Mouse (Mus musculus): ENCODE data around the gene Tie1. TPM values are rescaled to one million over a fixed set of nuclear protein-coding genes. Genes with fewer than 3 reads are reported as not detected.

Gene Tie1
- polyA plus RNA-seq (2015; fragmentation: Nextera tagmentation; extraction: Ambion mirVana) = 15.2 and 16.1 TPM in 2 replicates

DNA sequence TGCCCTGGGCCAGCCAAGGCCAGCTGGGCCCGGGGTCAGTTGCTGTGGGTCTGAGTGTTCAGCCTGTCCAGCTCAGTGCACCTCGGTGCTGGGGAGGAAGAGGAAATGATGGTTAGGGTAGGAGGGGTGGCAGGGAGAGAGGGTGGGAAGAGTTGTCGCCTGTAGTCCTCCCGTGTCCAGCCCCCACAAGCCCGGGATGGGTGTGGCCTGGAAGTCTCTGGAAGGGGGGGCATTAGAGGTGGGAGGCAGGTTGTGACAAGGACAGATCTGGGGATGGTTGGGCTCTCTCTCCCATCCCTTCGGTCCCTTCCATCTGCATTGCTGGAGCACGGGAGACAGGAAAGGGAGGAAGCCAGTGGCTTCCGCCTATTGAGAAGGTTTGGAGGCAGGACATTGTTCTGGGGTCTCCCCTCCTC lies at the start of gene Tie1:
Gene Tie1 (minus strand): TSS at position 345 of the 416 bp plus-strand sequence.

DNA sequence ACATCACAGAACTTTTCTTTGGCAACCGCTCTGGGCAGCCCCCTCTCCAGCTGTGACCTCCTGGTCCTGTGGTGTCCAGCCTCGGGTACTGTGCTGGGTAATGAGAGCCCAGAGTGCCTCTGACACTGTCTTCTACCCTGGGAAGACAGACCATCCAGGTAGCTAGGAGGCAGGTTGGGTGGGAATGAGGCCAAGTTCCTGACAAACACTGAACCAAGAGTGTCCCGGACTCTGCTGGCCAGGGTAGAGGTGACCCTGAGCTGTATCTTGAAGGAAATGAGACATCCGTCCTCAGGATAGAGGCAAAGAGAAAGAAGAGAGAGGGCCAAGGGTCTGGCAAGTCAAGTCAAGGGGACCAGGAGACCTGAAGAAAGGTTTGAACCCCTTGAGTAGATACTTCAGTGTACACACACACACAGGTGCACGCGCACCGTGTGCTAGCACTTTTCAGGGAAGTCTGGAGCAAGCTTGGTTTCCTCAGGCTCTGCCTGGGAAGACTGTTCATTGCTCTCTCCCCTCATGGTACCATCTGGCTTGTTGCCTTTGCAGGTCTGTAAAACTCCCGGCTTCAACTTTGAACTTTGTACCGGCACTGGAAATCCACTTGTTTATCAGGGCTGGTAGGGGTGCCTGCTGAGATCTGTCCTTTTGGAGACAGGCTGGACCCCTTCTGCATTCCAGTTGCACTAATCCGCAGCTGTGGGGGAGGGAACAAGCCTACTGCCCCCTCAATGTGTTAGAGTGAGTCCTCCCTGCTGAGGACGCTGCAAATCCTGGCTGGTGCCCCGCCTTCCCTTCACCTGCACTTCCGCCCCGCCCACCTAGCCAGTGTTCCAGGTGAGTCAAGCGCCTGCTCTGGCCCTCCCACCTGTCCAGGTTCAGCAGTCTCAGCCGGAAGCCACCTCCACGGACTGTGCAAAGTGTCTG lies 36.8 kb upstream of the Tie1 start, which contains the start of gene 2610528J11Rik:
Gene 2610528J11Rik (plus strand): TSS at position 592 of the 927 bp plus-strand sequence.

DNA sequence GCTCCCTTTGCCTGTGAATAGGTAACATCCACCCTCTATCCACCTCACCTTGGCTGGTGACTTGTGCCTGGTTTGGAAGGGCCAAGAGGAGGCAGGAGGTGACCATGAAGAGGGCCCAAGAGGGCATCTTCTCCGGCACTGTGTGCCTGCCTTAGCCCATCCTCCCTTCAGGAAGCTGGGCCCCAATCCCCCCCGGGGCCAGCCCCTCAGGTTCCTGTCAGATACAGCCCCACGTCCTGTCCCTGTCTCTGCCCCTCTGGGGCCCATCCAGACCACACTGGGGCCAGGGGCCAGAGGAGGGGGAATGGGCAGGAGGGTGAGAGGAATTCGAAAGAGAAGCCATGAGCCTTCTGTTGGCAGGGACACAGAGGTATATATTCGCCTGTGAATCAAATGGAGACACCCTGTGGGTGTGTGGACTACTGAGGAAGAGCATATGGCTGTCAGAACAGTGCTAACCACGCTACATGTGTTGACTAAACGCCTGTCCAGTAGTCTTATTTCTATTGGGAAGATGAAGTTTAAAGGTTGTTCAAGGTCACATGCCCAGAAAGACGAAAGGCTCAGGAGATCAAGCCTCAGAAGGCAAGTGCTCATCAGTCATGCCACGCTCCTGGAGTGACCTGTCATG lies 32.4 kb downstream of the Tie1 start, which contains the start of gene Mpl:
Gene Mpl (minus strand): TSS at position 169 of the 631 bp plus-strand sequence.

DNA sequence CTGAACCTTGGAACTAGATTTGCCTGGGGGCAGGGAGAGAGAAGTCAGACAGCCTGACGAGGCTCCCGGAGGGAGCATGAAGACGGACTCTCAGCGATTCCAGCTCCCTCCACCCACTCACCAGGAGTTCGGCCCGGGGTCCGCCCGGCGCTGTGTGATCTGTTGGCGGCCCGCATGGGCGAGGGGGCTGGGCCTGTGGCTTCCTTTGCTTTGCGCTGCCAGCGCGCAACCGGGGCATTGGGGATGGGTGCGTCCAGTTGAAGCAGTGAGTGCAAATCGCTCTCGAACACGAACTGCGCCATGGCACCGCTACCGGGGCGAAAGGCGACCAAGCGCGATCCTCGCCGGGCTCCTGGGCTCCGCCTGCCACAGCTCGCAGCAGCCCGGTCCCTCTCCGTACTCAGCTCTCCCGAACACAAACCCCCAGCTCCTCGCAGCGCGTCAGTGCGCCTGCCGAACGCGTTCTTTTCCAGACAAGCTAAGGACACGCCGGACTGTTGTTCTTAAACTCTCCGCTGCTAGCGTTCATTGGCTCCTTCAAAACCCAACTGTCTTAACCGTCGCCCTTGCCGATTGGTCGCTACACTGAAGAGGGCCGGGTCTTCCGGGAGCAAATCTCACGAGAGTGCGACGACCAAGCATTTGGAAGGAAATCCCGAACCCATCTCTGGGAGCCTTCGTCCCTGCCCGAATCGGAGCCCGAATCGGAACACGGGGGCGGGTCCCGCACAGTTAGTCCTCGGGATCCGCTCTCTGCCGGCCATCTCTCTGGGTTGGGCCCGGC lies 52.8 kb downstream of the Tie1 start, which contains the start of gene Cdc20:
Gene Cdc20 (minus strand): TSS at position 533 of the 784 bp plus-strand sequence.

DNA sequence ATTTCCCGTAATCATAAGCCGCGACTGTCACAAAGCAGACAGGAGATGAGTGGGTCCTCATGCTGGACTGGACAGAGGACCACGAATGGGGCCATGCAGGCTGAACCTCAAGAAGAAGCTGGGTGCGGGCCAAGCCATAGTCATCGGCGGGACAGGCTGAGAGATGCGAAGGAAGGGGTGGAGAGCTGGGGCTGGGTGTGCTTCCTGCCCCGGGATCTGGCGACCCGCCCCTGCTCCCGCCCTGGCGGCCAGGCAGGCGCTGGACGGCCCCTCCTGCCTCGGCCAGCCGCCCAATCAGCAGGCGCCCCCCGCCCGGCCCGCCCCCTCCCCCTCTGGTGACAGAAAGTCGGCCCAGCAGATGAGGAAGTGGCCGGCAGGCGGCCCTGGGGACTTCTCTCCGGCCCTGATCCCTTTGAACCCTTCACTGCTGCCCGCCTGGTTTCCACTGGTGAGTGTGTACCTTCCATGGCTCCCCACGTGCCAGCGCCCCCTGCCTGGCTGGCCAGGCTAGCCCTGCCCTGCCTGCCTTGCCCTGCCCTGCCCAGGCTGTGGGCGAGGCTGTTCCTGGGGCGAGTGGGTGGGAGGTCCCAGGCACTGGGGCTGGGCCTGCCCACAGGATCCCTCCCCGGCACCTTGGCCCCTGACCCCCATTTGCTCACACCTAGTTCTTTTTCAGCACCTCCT lies 62.0 kb downstream of the Tie1 start, which contains the start of gene Elovl1:
Gene Elovl1 (plus strand): TSS at position 326 of the 684 bp plus-strand sequence.

Other genes starting within 250 kb of the Tie1 start
- 4.8 and 5.9 TPM in 2 replicates for gene Ptprf, start 198.7 kb downstream of the Tie1 start, polyA plus RNA-seq (2015; fragmentation: Nextera tagmentation; extraction: Ambion mirVana)
- gene Szt2, start 80.8 kb downstream of the Tie1 start, polyA plus RNA-seq (2015; fragmentation: Nextera tagmentation; extraction: Ambion mirVana) = 4.8 and 4.9 TPM in 2 replicates
- 82.2 and 89.1 TPM in 2 replicates for gene Med8, start 80.7 kb downstream of the Tie1 start, polyA plus RNA-seq (2015; fragmentation: Nextera tagmentation; extraction: Ambion mirVana)
- 73.7 and 73.8 TPM in 2 replicates for gene Elovl1, start 62.0 kb downstream of the Tie1 start, polyA plus RNA-seq (2015; fragmentation: Nextera tagmentation; extraction: Ambion mirVana)
- 154 and 163 TPM in 2 replicates for gene Cdc20, start 52.7 kb downstream of the Tie1 start, polyA plus RNA-seq (2015; fragmentation: Nextera tagmentation; extraction: Ambion mirVana)
- 5.3 and 6.5 TPM in 2 replicates for gene Mpl, start 32.5 kb downstream of the Tie1 start, polyA plus RNA-seq (2015; fragmentation: Nextera tagmentation; extraction: Ambion mirVana)
- 0.29 and 0.38 TPM in 2 replicates for gene 2610528J11Rik, start 36.9 kb upstream of the Tie1 start, polyA plus RNA-seq (2015; fragmentation: Nextera tagmentation; extraction: Ambion mirVana)
- 0.24 and 0.28 TPM in 2 replicates for gene Tmem125, start 54.0 kb upstream of the Tie1 start, polyA plus RNA-seq (2015; fragmentation: Nextera tagmentation; extraction: Ambion mirVana)
- 0.42 and 0.49 TPM in 2 replicates for gene Cfap57, start 130.7 kb upstream of the Tie1 start, polyA plus RNA-seq (2015; fragmentation: Nextera tagmentation; extraction: Ambion mirVana)
- gene Ebna1bp2, start 130.7 kb upstream of the Tie1 start, polyA plus RNA-seq (2015; fragmentation: Nextera tagmentation; extraction: Ambion mirVana) = 111 and 115 TPM in 2 replicates
- not detected in 2 replicates for gene Olfr62, start 168.9 kb upstream of the Tie1 start, polyA plus RNA-seq (2015; fragmentation: Nextera tagmentation; extraction: Ambion mirVana)
- gene Olfr1342, start 202.7 kb upstream of the Tie1 start, polyA plus RNA-seq (2015; fragmentation: Nextera tagmentation; extraction: Ambion mirVana) = not detected in 2 replicates
- not detected in 2 replicates for gene Olfr1341, start 213.5 kb upstream of the Tie1 start, polyA plus RNA-seq (2015; fragmentation: Nextera tagmentation; extraction: Ambion mirVana)
- not detected in 2 replicates for gene Olfr1340, start 230.1 kb upstream of the Tie1 start, polyA plus RNA-seq (2015; fragmentation: Nextera tagmentation; extraction: Ambion mirVana)
- not detected in 2 replicates for gene Olfr1339, start 242.1 kb upstream of the Tie1 start, polyA plus RNA-seq (2015; fragmentation: Nextera tagmentation; extraction: Ambion mirVana)

All from spleen, postnatal 0 days (tissue).